Mouse (Mus musculus): ENCODE results near the gene Rhbdd3.

Gene Rhbdd3

DNA sequence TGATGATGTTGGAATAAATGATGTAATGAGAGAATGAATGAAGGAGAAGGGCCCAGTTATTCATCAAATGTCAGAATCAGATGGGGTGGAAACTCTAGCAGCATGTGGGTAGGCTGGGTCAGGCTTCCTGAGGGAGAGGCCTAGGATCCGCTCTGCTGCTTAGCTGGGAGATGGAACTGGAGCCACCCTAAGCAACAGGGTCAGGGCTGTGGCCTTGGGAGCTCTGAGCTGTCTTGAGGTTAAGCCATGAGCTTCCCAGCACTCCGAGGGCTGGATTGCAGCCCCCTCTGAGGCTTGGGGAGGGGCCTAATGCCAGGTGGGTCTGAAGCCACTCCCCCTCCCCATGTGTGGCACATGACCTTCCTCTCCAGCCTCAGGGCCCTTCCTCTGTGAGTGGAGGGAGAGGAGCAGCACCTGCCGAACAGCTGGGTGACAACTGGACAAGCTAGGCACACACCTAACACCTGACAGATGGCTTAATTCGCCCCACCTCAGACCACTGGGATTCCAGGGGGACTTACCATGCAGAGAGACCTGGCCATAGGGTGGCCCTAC is 31.5 kb downstream of the Rhbdd3 start:
- no peak for DNase-seq

DNA sequence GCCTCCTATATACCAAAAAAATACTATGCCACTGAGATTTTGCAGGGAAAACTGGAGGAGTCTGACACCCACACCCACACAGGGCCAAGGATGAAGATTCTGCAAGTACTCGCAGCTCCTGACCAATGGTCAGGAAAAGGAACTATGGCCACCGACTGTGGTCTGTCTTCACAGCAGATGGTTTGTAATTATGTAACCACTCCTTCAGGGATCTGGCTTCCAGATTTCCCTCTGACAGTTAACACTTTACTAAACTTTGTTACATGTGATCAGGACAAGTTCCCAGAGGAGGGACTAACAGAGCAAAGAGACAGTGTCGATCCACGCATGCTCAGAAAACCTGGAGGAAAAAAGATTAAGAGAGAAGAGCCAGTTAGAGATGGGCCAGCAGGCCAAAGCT is 34.0 kb downstream of the Rhbdd3 start:
- DNase-seq, result no peak

DNA sequence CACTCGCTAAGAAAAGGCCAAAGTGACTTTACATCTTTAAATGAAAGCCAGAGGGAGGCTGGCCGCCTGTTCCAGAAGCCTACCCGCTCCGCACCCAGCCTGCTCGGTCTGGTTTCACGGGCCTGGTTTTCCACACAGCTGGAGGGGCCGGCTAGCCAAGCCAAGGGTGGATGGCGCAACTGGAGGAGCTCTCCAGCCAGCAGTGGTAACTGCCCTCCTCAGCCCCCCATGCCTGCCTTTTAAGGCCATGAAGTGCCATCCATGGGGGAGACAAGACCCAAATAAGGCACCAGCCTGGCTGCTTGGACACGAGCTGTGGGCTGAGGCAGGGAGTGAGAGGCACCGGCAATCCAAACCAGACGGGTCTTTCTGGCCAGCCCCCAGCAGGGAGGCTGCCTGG is 37.2 kb downstream of the Rhbdd3 start:
- peak; percentile 78 for DNase-seq

DNA sequence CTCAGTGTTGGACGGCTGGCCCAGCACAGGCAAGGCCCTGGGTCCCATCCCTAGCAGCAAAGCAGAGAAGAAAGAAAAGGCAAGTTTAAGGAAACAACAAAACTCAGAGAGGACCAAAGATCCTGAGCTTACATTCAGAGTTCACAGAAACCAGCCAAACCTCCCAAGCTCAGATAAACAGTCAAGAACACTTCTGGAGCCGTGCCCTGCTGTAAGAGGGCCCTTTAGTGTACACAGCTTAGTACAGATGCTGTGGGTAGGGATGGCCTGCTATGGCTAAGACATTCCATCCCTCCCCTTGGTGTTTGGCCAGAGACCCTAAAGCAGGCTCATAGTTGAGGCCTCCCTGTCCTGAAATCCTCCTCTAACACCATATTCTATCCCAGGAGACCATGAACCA is 39.9 kb downstream of the Rhbdd3 start:
- DNase-seq, result peak; percentile 72

DNA sequence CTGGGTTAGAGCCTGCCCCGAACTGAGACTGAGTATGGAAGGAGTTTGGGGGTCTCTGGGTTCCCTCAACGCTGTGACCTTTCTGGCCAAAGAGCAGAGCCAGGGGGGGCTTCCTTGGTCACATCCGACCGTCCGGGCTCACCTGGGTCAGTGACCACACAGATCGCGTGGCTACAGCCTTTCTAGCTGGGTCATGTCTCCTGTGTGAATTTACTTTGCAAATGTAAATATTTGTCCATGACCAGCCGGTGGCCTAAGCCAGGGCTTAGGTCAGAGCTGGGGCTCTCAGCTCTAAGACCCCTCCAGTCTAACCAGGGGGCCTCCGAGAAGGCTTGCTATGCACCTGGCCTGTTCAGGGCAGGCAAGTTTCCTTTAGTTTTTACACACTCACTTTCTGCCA is 40.6 kb downstream of the Rhbdd3 start:
- no peak for DNase-seq

DNA sequence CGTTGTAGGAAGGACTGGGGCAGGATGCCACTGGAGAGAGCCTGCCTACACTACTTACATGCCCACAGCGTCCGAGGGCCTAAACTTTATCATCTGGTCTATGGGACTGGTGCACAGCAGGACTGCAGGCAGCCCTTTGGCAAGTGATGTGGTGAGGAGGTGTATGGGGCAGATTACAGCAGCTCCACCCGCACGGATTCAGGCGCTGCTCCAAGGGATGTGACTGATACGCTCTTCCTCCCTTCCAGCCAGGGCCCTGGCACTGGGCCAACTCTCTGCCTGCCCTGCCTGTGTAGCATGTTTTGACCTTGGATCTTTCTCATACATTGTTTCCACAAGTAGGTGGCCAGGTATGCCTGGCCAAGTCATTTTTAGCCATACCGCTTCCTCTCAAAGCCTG is 41.9 kb downstream of the Rhbdd3 start:
- DNase-seq, result peak; percentile 75

DNA sequence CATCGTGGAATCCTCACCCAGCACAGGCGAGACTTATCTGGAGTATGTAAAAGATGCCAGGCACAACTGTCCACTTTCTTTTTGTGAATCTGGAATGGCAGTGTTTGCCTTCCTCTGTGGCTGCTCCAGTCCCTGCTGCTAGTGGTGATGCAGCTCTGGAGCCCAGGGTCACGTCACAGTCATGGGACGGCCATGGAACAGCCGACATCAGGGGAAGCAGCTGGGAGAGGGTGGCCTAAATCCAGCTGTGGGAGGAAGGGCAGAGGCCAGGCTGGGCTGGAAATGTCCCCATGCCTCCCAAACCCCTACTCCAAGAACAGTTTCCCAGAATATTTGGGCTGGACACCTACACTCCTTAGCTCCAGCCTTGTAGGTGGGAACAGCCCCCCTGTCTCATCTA is 42.5 kb downstream of the Rhbdd3 start:
- no peak for DNase-seq

DNA sequence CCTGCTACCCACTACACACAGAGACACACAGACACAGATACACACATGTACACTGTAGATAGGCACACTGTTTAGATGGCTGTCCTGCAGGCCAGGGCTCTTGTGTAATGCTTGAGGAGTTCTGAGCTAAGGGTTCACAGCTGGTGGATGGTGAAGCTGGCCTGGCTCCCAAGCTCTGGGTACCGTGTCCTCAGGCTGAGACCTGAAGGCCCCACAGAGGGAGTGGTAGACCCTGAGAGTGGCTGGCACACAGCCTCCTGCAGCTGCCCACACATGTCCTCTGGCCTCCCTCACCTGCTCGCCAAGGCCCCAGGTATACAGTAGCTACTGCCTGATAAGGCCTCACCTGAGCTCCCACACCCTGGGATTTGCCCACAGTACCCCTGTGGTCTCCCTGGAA is 43.2 kb downstream of the Rhbdd3 start:
- DNase-seq, result no peak

DNA sequence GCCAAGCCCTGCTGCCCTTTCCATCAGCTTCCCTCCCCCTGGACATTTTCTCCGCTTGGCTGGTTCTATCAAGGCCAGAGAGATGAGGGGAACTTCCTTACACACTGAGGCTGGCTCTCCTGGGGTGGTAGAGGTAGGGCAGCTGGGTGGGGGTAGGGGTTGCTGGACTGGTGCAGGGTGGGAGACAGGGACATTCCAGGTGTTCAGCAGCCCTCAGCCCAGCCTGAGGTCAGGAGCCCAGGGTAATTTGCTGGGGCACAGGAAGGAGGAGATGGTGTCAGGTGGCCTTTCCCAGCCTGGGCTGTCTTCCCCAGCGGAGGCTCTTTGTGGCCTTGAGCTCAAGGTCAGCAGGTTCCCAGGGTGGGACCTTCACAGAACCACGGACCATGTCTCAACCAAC is 46.9 kb downstream of the Rhbdd3 start:
- DNase-seq, result no peak

DNA sequence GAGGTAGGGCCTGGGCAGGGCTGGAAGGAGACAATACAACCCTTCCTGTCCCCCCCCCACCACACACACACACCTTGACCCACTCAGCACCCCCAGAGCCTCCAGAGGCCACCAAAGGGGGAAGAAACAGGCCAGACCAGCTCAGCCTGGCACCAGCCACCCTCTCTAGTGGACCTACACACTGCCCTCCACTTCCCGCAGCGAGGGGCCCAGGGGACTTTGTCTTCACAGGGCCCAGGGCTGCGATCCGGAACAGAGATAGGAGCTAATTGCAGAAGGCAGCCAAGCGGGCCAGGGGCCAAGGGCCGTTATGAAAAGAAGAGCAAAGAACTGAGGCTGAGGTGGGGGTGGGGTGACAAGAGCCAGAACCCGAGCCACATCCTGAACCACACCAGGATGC is 50.5 kb downstream of the Rhbdd3 start:
- DNase-seq, result peak; percentile 33

DNA sequence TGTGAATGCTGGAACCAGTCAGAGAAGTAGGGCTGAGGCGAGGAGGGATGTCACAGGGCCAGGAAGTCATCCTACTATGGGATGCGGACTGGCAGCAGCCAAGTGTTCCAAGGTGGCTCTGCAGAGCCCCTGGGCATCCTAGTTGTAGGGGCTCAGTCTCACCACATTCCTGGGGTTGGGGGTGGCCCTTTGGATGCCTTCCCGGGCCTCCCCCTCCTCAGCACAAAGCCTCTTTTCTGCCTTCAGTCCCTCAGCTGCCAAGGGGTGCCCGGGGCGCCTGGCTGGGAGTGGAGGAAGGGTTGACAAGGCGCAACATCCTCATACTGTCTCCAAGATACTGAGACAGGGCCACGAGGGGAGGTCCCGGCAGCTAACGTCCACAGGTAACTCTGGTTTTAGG is 51.2 kb downstream of the Rhbdd3 start:
- DNase-seq, result no peak

DNA sequence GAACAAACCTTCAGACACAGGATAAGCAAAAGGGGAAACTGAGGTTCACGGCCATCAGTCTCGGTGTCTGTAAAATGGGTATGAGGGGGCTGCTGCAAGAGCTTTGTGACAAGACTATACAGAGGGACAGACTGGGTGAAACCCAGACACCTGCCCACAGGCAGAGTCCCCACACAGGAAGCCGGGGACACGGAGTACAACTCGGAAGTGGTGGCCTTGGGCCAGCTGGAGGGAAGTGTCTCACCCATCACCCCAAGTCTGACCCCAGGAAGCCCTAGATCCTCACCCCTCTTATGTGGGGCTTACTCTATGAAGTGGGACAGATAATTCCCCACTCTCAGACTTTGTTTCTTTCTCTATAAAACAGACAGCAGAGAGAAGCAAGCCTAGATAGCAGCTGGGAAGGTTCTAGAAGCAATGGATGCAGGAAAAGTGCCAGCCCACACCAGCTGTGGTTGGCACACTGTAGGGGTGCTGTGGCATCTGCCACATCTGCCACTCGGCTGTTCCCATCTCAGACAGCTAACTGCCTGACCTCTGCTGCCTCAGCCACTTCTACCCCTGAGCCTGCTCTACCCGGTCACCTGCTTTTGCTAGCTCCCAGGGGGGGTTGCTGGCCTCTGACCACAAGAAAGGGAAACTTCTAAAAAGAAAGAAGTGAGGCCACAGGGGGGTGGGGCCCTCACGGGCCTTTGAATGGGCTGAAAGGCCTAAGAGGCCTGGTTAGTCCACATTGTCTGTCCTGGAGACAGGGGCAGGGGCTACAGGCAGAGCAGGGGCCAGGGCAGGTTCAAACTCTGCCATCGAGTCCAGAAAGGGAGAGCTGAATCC is 51.9 kb downstream of the Rhbdd3 start:
- no peak for DNase-seq

DNA sequence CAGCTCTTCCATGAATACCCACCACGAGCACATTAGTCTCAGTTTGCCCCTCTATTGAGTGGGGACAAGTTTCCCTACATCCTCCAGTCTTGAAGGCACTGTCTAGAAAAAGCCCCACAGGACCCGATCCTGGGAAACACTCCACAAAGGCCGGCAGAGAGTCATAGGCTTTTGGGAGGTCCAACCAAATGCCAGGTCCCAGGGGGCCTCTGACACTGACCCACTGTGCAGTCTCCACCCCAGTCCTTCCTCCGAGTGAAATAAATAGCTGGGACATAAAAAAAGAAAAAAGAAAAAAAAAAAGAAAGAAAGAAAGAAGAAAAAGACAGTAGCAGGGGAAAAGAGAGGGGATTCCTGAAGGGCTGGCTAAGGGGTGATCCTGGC is 52.5 kb downstream of the Rhbdd3 start:
- no peak for DNase-seq

DNA sequence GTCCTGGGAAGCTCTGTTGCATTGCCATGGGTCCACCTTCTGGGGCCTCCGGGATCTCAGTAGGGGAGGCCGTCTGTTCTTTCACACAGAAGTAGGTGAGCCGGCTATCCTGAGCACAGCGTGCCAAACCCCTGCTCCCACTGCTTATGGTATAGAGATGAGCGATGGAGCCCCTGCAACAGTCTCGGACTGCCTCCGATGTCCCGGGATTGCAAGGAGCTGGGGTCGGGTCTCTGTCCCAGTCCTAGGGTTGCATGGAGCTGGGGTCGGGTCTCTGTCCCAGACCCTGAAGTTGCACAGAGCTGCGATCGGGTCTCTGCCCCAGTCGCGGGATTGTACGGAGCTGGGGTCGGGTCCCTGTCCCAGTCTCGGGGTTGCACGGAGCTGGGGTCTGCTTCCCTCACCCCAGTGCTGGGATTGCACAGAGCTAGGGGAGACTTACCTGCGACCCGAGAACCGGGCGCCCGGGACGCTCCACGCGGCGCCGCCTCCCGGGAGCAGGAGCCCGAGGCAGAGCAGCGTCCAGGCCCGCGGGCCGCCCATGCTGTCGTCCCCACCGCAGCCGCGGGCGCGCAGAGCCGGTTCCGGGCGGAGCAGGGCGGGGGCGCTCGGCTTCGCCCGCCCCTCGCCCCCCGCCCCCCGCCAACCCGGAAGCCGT is 53.1 kb downstream of the Rhbdd3 start, which contains the start of gene Emid1:
Emid1 (minus strand) TSS at position 578 of the 658 bp plus-strand sequence.
- DNase-seq, result peak; percentile 45

DNA sequence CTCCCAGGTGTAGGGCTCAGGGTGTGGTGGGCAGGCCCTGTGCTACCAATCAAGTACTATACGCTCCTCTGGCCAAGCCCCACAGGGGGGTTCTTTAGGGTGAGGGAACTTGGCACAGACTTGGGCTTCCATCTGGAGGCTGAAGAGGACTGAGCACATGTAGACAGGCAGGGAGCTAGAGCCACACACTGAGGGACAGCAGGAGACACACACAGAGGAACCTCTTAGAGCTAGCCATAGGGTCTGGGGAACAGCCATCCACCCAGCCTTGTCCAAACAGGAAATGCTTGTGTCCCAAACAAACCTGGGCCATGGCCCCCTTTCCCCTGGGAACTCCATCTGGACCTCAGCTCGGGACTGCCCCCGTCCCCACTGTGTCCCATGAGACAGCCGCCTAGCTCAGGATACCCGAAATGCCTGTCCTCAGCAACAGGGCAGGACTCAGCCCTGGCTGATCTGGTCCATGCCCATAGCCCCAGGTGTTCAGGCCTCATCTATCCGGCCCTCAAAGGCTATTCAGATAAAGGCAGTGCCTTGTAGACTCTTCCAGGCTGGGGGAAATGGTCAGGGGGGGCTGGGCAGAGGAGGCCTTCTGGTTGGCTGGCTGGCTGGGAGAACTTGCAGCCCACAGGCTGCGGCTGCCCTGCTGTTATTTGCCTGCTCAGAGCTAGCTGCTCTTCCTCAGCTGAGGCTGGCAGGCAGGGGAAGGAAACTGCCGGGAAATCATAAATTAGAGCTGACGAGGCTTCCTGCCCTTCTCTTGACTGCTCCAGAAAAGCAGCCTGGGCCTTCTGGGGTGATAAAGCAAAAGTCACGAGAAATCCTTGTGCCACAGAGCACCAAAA is 56.5 kb downstream of the Rhbdd3 start:
- no peak for DNase-seq

All from lung, postnatal 14 days (tissue).